Mouse (Mus musculus) splenic B cell, adult 2 months (primary cell): ENCODE measurements around the gene Pgap3.

Source experiments
- DNase-seq: peaks from one replicate; pipeline ENCODE4 v3.0.0-alpha.2; 2011; ENCODE audit warnings: low read depth, low spot score
- H3K27me3 ChIP-seq: 2 replicates; pipeline ENCODE4 v1.6.1; 2012; ENCODE audit warnings: mild to moderate bottlenecking, low read length, moderate library complexity, mixed read lengths; ENCODE audit not compliant: control insufficient read depth, poor library complexity, insufficient read depth, severe bottlenecking
- H3K36me3 ChIP-seq: 2 replicates; pipeline ENCODE4 v1.6.1; 2012; ENCODE audit warnings: mild to moderate bottlenecking, low read length, moderate library complexity, mixed read lengths; ENCODE audit not compliant: control insufficient read depth, poor library complexity, insufficient read depth, severe bottlenecking

Pgap3 gene

DNA sequence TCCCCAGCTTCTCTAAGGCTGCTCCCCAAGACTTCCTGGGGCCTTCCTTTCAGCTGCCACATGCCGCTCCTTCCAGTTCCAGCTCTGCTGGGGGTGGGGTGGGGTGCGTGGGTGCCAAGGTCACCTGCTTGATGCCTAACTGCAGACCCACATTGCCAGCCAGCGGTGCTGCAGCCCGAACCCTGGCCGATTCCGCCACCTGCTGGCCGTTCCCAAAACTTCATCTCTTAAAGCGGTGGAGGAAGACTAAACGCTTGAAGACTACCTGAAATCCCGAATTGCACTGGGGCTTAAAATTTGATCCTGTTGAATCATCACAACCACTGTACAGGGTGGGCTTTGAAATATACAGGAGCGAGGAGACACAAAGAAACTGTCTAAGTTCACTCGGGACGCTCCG lies 55.0 kb downstream of the Pgap3 start:
- Histone ChIP-seq H3K27me3 (peaks cover 2% of the 10 kb centered on the region; the same call in 1 of the 2 replicates), H3K36me3 (no peaks in the 10 kb centered on the region)
- peak; percentile 76 for DNase-seq

DNA sequence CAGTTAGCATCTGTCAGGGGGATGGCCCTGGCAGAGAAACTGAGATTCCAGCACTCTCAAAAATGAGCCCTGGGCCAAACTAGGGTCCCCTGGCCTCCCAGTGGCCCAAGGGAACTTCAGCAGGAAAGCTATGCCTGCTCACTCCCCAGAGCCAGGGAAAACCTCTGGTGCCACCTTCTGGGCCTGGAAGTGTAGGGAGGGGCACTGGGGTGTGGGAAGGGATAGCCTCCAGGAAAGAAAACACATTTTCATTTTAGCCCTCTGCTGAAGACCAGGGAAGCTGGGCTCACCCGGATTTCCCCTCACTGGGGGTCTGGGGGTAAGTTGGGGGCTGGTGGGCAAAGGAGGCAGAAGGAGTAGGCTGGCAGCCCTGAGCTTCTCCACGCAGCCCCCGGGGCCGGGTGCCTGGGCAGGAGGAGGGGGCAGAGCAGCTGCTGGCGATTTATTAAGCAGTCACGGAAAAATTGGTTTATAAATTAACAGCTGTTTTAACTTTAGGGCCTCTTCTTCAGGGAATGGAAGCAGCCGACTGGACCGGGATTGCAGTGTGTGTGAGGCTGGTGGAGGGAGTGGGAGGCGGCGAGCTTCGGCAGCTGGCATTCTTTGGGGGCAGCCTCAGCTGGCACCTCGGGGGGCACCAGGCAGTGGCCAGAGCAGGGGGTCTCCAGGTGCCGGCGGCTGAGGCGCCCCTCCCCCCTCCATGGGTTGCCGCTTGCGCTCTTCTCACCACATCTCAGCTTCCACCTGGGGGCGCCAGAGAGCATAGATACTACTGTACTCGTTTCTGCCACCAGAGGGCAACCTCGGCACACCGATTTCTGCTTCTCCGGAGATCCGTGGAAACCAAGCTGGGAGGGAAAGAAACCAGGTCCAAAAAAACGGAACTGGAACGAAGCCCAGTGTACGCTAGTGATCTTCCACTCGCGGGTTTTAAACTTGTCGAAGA lies 58.0 kb downstream of the Pgap3 start:
- no peaks in the 10 kb centered on the region for H3K36me3 ChIP-seq
- peak; percentile 93 for DNase-seq
- no peaks in the 10 kb centered on the region for H3K27me3 ChIP-seq

DNA sequence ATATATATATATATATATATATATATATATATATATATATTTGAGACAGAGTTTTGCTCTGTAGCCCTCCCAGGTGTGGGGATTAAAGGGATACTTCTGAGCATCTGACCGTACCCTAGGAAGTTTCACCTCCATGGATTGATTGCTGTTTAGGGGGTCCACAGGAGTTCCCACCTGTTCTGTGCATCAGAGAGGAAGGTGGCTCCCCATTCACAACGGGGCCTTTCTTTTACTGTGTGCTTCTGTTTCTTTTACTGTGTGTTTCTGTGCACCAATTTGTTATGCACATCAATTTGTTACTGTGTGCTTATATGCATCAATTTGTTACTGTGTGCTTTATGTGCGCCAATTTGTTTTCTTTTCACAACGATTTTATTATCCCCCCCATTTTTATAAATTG lies 59.1 kb downstream of the Pgap3 start:
- H3K36me3 ChIP-seq = no peaks in the 10 kb centered on the region
- no peak for DNase-seq
- no peaks in the 10 kb centered on the region for H3K27me3 ChIP-seq

DNA sequence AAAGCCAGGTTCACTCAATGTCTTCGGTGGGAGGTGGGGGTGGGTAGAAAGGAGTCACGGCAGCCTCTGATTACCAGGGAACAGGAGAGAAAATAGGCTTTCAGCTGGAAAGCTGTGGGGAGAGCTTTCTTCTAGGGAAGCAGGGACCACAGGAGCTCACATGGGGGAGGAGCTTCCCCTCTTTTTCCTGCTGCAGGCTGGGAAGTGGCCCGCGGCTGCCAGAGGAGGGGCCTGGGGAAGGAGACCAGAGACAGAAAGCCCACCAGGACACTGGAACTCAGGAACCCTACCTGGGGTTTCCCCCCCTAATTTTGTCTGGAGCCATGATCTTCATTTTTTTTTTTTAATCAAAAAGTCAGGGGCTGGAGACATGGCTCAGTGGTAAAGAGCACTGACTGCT lies 59.7 kb downstream of the Pgap3 start:
- DNase-seq = no peak
- Histone ChIP-seq H3K36me3 (no peaks in the 10 kb centered on the region), H3K27me3 (no peaks in the 10 kb centered on the region)

DNA sequence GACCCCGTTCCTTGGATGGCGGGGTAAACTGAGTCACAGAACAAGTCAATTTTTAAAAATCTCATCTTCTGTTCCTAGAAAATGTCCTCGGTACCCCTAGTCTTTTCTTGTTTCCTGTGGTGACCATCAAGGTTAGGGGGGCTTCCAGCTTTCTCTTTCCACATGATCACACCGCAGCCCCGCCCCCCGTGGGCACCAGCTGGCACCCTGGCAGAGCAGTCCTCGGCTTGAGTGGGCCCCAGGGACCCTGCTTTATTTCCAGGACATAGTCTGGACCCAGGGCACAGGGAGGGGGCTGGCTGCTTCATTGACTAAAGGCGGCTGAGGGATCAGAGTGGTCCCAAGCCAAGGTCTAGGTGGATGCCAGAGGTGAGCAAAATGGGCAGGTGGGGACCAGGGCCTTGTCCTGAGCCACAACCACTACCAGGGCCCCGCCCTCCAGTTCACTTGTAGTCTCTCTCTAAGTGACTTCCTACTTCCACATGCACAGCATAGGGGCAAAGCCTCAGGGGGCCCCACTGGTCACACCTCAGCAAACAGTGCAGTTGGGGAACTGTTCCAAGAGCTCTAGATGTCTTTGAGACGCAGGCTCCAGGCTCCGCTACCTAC lies 60.5 kb downstream of the Pgap3 start:
- peak; percentile 70 for DNase-seq
- no peaks in the 10 kb centered on the region for H3K36me3 ChIP-seq
- H3K27me3 ChIP-seq = no peaks in the 10 kb centered on the region

DNA sequence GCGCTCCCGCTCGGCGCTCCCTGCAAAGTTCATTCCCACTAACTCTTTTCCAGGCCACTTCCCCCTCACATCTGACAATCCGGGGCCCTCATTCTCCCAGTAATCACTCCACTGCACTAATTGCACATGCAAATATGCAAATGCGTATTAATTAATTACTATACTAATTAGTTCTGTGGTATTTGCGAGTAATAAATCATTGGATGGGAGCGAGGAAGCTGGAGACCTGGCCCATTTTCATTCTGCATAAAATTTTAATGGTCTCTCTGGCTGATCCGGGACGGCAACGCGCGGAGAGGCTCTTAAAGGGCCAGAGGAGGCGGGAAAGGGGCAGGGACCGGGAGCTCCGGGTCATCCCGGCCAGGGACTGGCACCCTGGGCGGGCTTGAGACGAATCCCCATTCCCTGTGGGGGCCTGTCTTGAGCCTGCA lies 61.2 kb downstream of the Pgap3 start:
- Histone ChIP-seq H3K36me3 (no peaks in the 10 kb centered on the region), H3K27me3 (no peaks in the 10 kb centered on the region)
- no peak for DNase-seq
